Mouse (Mus musculus): ENCODE data around the gene Hrc. TPM values are rescaled to one million over a fixed set of nuclear protein-coding genes. Genes with fewer than 3 reads are reported as not detected.

Gene Hrc
- polyA plus RNA-seq, 1 experiment from 2014 or later: 6.5 TPM

DNA sequence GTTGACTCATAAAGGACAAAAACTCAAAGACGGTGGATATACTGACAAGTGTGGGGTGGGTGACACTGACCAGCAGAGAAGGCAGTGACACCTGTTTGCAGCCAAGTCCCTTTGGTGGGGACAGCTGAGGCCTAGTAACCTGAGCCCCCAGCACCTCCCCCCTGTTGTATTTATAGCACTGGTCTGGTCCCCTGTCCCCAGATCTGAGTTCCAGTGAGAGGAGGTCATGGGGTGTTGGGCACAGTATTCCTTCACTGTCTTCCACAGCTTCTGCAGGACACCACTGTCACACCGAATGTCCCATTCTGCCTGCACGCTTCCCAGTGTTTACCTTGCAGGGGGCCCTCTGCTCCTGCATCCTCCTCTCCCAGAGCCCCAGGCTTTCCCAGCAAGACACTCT is 485 bp upstream of the Hrc start:
- 0 out of 2 replicates have a peak, but pooled peaks cover 3% of the 10 kb centered on the region for H3K27me3 ChIP-seq
- WGBS: 38% methylated on average over 3 of the region's 3 CpGs
- H3K36me3 ChIP-seq: peaks cover 4% of the 10 kb centered on the region; the same call in 1 of the 2 replicates
- no peak overlapping the region for H3K4me2 ChIP-seq
- H3K9me3 ChIP-seq: no peaks in the 10 kb centered on the region
- H3K4me1 ChIP-seq: peaks cover 51% of the 10 kb centered on the region
- peak; percentile 31; the same call in 1 of the 2 replicates for ATAC-seq (ENCODE audit: insufficient number of reproducible peaks, low FRiP score, low TSS enrichment, low read depth)
- no peak overlapping the region for H3K4me3 ChIP-seq
- H3K27ac ChIP-seq: peak overlapping the region; percentile 59
- no peak overlapping the region for H3K9ac ChIP-seq

DNA sequence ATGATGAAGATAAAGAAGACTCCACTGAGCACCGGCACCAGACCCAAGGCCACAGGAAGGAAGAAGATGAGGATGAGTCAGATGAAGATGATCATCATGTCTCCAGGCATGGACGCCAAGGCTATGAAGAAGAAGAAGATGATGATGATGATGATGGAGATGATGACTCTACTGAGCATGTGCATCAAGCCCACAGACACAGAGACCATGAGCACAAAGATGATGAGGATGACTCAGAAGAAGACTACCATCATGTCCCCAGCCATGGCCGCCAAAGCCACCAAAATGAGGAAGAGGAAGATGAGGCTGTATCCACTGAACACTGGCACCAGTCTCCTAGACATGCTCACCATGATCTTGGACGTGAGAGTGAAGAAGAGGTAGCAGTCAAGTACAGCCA is 1.2 kb downstream of the Hrc start:
- H3K9ac ChIP-seq: no peak overlapping the region
- H3K27ac ChIP-seq: no peak overlapping the region
- H3K9me3 ChIP-seq: no peaks in the 10 kb centered on the region
- WGBS: 88% methylated on average over 4 of the region's 4 CpGs
- H3K27me3 ChIP-seq: 0 out of 2 replicates have a peak, but pooled peaks cover 3% of the 10 kb centered on the region
- H3K4me2 ChIP-seq: no peak overlapping the region
- H3K4me1 ChIP-seq: peaks cover 68% of the 10 kb centered on the region
- no peak overlapping the region for H3K4me3 ChIP-seq
- no peak for ATAC-seq (ENCODE audit: insufficient number of reproducible peaks, low FRiP score, low TSS enrichment, low read depth)
- peaks cover 4% of the 10 kb centered on the region; the same call in 1 of the 2 replicates for H3K36me3 ChIP-seq

DNA sequence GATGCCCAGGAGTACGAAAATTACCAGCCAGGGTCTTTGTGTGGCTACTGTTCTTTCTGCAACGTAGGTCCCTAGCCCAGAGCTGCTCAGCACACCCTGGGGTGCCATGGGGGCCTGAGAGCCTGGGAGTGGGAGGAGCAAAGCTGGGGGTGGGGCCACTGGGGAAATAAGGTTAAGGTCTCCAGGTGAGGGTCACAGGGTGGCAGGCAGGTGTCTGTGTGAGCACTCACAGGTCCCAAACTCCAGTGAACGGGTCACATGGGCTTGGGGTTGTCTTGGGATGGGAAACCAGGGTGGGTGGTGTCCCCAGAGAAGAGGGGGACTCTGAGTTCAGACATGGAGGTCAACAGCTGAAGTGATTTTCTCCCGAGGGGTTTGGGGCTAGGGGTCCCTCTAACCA is 2.4 kb downstream of the Hrc start:
- H3K9me3 ChIP-seq: no peaks in the 10 kb centered on the region
- no peaks in the 10 kb centered on the region for H3K36me3 ChIP-seq
- H3K4me2 ChIP-seq: peak overlapping the region; percentile 95; the same call in 1 of the 2 replicates
- peaks cover 65% of the 10 kb centered on the region for H3K4me1 ChIP-seq
- H3K27me3 ChIP-seq: 0 out of 2 replicates have a peak, but pooled peaks cover 3% of the 10 kb centered on the region
- no peak for ATAC-seq (ENCODE audit: insufficient number of reproducible peaks, low FRiP score, low TSS enrichment, low read depth)
- WGBS: 19% methylated on average over 4 of the region's 4 CpGs
- no peak overlapping the region for H3K9ac ChIP-seq
- H3K27ac ChIP-seq: no peak overlapping the region
- H3K4me3 ChIP-seq: peak overlapping the region; percentile 57; the same call in 1 of the 2 replicates

DNA sequence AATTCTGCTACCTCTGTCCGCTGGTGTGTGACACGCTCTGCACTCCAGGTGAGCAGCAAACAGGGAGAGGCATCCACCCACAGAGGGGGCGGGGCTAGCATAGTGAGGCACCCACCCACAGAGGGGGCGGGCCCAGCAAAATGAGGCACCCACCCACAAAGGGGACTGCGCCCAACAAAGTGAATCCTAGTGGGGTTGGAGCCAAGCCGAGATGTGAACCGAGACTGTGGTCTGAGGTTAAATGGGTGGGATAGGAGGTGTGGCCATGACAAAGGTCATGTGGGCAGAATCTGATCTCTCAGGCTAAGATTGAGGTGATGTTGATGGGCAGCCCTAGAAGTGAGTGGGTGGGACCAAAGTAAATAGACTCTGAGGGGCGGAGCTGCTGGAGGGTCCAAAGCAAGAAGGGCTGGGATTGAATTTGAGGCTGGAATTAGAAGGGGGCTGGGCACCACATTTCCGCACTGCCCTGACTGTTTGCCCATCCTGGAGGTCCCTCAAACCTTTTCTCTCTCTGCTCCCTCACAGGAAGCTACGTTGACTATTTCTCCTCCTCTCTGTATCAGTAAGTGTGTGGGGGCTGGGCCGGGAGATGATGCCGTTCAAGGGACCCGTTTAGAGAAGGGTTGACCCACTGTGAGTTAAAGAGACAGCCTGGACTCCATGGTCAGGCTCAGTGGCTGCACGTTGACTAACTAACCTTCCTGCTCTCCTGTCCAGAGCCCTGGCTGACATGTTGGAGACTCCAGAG is 3.2 kb downstream of the Hrc start:
- WGBS: 4% methylated on average over 14 of the region's 14 CpGs
- no peak for ATAC-seq (ENCODE audit: insufficient number of reproducible peaks, low FRiP score, low TSS enrichment, low read depth)
- H3K4me3 ChIP-seq: peak overlapping the region; percentile 57
- peak overlapping the region; percentile 95 for H3K4me2 ChIP-seq
- peaks cover 58% of the 10 kb centered on the region for H3K4me1 ChIP-seq
- H3K36me3 ChIP-seq: no peaks in the 10 kb centered on the region
- H3K9me3 ChIP-seq: no peaks in the 10 kb centered on the region
- 0 out of 2 replicates have a peak overlapping the region, but pooled peaks have one; percentile 10 for H3K9ac ChIP-seq
- H3K27me3 ChIP-seq: 0 out of 2 replicates have a peak, but pooled peaks cover 3% of the 10 kb centered on the region
- peak overlapping the region; percentile 60; the same call in 1 of the 2 replicates for H3K27ac ChIP-seq

DNA sequence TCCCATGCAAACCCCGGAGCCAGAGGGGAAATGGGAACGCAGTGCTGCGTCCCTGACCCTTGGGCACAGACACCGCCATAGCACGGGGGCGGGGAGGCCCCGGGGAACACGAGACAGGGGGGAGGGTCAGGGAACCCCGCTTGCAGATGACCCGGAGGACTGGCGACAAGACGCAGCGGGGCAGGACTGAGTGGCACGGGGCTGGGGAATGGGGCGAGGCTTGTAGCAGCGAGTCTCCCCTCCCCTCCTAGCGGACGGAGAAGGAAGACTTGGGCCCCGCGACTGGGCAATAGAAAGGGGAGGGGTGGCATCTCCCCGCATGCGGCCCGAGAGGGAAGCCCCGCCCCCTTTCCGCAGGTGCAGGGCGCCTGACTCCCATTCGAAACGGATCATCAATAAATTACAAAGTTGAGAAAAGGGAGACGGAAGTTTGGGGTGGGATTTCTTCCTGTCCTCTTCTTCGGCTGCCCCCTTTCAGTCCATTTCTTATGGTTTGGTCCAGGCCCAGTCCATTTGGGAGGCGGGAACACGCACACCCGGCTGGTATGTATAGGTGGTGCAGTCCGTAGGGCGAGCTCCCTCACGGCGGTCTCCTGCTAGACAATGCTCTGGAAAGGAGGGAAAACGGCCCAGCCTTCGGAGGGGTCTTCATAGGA is 4.4 kb downstream of the Hrc start:
- Histone ChIP-seq H3K4me3 (peak overlapping the region; percentile 57), H3K9me3 (no peaks in the 10 kb centered on the region), H3K4me1 (peaks cover 52% of the 10 kb centered on the region), H3K27ac (peak overlapping the region; percentile 60), H3K4me2 (peak overlapping the region; percentile 95), H3K9ac (peak overlapping the region; percentile 65), H3K36me3 (no peaks in the 10 kb centered on the region), H3K27me3 (0 out of 2 replicates have a peak, but pooled peaks cover 3% of the 10 kb centered on the region)
- WGBS: under 1% methylated on average over 38 of the region's 39 CpGs
- ATAC-seq (ENCODE audit: insufficient number of reproducible peaks, low FRiP score, low TSS enrichment, low read depth): peak; percentile 67

DNA sequence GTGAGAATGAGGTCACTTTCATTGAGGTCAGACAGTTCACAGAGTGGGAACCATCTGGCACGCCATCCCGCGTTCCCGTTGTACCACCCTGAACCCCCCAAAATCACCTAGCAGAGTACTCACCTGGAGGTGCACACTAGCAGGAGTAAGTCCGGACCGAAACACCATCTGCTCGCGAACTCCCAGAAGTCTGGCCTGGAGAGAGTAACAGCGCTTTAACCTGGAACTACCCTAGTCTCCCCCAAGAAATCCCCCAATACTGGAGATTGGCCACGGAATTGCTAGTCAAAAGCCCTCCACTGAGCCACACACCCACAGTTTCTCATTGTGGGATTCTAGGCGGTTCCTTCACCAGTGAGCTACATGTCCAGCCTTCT is 5.0 kb downstream of the Hrc start:
- H3K27ac ChIP-seq: 0 out of 2 replicates have a peak overlapping the region, but pooled peaks have one; percentile 38
- H3K4me2 ChIP-seq: peak overlapping the region; percentile 95
- no peak for ATAC-seq (ENCODE audit: insufficient number of reproducible peaks, low FRiP score, low TSS enrichment, low read depth)
- under 1% methylated on average over 11 of the region's 11 CpGs for WGBS
- H3K9ac ChIP-seq: 0 out of 2 replicates have a peak overlapping the region, but pooled peaks have one; percentile 65
- no peaks in the 10 kb centered on the region for H3K9me3 ChIP-seq
- peak overlapping the region; percentile 57 for H3K4me3 ChIP-seq
- H3K4me1 ChIP-seq: peaks cover 47% of the 10 kb centered on the region
- 0 out of 2 replicates have a peak, but pooled peaks cover 3% of the 10 kb centered on the region for H3K27me3 ChIP-seq
- no peaks in the 10 kb centered on the region for H3K36me3 ChIP-seq

DNA sequence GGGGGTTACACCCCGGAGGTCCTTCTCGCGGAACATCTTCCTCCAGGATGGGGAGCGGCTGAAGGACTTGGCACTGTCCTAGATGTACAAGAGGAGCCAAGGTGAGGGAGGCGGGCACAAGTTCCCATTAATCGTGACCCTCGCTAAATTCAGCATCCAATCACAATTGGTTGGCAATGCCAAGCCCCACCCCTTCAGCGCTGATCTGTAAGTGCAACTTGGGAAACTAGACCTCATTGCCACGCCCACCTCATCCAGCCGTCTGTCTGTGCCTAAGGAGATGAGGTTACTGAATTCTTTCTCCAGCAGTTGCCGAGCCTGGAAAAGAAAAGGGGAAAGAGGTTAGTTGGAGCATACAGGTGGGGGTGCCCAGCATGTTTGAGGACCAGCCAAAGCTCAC is 5.6 kb downstream of the Hrc start:
- 1% methylated on average over 11 of the region's 11 CpGs for WGBS
- H3K9ac ChIP-seq: no peak overlapping the region
- no peaks in the 10 kb centered on the region for H3K9me3 ChIP-seq
- H3K27ac ChIP-seq: peak overlapping the region; percentile 72
- H3K4me1 ChIP-seq: peaks cover 43% of the 10 kb centered on the region
- H3K4me3 ChIP-seq: peak overlapping the region; percentile 57
- no peaks in the 10 kb centered on the region for H3K36me3 ChIP-seq
- 0 out of 2 replicates have a peak, but pooled peaks cover 3% of the 10 kb centered on the region for H3K27me3 ChIP-seq
- H3K4me2 ChIP-seq: peak overlapping the region; percentile 95
- no peak for ATAC-seq (ENCODE audit: insufficient number of reproducible peaks, low FRiP score, low TSS enrichment, low read depth)

DNA sequence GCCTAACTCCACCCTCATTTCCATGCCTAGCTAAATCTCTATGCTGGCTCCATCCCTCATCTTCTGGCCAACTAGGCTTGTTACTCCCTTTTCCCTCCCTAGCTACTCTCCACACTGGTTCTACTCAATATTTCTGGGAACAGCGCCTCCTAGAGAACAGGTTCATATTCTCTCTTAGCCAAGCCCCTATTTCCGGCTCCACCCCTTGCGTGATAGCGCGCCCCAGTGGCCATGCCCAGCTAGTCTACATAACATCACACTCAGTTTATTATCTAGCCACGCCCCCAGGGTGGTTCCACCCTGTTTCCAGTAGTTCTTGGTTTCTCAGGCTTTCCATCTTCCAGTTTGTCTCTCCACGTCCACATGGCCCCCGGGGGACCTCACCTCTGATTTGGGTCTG is 6.2 kb downstream of the Hrc start:
- H3K36me3 ChIP-seq: no peaks in the 10 kb centered on the region
- H3K27ac ChIP-seq: peak overlapping the region; percentile 72
- peak overlapping the region; percentile 95 for H3K4me2 ChIP-seq
- peaks cover 43% of the 10 kb centered on the region for H3K4me1 ChIP-seq
- H3K27me3 ChIP-seq: 0 out of 2 replicates have a peak, but pooled peaks cover 3% of the 10 kb centered on the region
- H3K4me3 ChIP-seq: peak overlapping the region; percentile 57
- no peaks in the 10 kb centered on the region for H3K9me3 ChIP-seq
- no peak for ATAC-seq (ENCODE audit: insufficient number of reproducible peaks, low FRiP score, low TSS enrichment, low read depth)
- H3K9ac ChIP-seq: no peak overlapping the region
- WGBS: 4% methylated on average over 8 of the region's 8 CpGs

DNA sequence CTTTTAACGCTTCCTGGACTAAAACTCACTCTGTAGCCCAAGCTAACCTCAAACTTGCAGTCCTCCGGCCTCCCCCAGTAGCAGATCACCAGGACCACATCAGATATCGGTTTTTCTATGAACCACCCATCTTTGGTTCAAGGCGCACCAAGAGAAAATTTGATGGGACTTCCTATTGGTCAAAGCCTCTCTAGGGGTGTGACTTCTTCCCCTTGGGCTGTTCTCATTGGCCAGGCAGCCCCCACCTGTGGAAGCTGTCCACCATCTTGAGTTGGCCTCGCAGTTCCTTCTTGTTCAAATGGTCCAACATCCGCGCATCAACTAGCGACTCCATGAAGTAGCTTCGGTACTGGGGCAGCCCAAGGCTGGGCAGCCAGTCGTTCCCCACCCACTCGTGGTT is 7.0 kb downstream of the Hrc start:
- 89% methylated on average over 11 of the region's 11 CpGs for WGBS
- H3K9ac ChIP-seq: no peak overlapping the region
- no peaks in the 10 kb centered on the region for H3K9me3 ChIP-seq
- H3K27me3 ChIP-seq: 0 out of 2 replicates have a peak, but pooled peaks cover 3% of the 10 kb centered on the region
- H3K4me2 ChIP-seq: no peak overlapping the region
- H3K4me3 ChIP-seq: no peak overlapping the region
- ATAC-seq (ENCODE audit: insufficient number of reproducible peaks, low FRiP score, low TSS enrichment, low read depth): no peak
- H3K4me1 ChIP-seq: peaks cover 43% of the 10 kb centered on the region
- no peak overlapping the region for H3K27ac ChIP-seq
- H3K36me3 ChIP-seq: no peaks in the 10 kb centered on the region

DNA sequence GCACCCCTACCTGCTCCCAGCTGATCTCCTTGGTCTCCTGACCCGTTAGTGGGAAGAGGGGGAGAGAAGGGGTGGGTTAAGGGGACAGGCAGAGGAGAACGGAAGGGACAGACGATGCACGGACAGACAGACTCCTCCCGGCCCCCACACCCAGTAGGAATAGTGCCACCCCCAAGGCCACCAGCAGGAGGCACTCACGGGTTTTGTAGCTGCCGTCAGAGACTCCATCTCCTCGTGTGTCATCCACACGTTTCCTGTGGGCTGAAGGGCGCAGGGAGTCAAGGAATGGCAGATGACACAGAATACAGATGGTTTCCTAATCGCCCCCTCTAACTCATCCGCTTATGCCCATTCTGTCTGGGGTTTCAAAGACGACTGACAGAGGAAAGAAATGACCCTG is 8.5 kb downstream of the Hrc start:
- 30% methylated on average over 13 of the region's 13 CpGs for WGBS
- Histone ChIP-seq H3K27ac (no peak overlapping the region), H3K9ac (no peak overlapping the region)

DNA sequence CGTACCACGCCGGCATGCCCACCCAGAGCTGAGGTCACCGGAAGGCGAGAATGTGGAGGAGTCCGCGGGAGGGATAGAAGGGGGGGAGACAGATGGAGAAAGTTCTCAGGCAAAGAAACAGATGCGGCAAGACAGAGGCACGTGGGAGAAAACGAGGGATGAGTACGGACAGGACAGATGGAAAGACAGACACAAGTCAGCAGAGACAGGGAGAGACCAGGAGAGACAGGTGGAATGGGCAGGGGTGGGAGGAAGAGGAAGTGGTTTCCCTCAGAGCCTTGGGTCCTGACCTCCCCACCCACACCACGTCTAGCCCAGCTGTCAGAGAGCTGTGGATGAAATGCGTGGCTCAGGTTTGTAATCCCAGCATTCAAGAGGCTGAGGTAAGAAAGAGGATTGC is 11.8 kb downstream of the Hrc start:
- Histone ChIP-seq H3K9me3 (no peaks in the 10 kb centered on the region), H3K27me3 (no peaks in the 10 kb centered on the region), H3K4me1 (no peaks in the 10 kb centered on the region), H3K4me2 (no peak overlapping the region), H3K36me3 (no peaks in the 10 kb centered on the region), H3K4me3 (no peak overlapping the region), H3K27ac (no peak overlapping the region), H3K9ac (no peak overlapping the region)
- ATAC-seq (ENCODE audit: insufficient number of reproducible peaks, low FRiP score, low TSS enrichment, low read depth): no peak
- 77% methylated on average over 13 of the region's 13 CpGs for WGBS

More for the DNA sequence above, 8.5 kb downstream of the Hrc start:
- Histone ChIP-seq H3K27me3 (no peaks in the 10 kb centered on the region), H3K4me2 (no peak overlapping the region), H3K4me1 (peaks cover 31% of the 10 kb centered on the region), H3K4me3 (no peak overlapping the region), H3K9me3 (no peaks in the 10 kb centered on the region), H3K36me3 (no peaks in the 10 kb centered on the region)
- ATAC-seq (ENCODE audit: insufficient number of reproducible peaks, low FRiP score, low TSS enrichment, low read depth): no peak

DNA sequence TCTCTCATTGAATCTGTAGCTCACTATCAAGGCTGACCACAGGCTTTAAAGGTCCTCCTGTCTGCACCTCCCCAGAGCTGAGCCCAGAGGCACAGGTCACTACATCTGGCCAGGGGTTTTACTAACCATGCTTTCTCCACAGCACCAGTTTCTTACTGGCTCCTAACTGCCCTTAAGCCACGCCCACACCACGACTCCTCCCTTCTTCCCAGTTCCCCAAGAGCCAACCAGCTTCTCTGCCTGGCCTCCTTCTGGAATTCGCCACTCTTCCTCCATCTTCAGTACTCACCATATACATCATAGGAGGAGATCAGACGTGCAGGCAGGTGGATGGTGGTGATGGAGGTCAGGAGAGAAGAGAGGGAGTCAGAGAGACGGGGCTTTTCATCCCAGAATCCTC is 18.0 kb downstream of the Hrc start:
- H3K4me2 ChIP-seq: no peak overlapping the region
- no peak overlapping the region for H3K4me3 ChIP-seq
- H3K4me1 ChIP-seq: no peaks in the 10 kb centered on the region
- ATAC-seq (ENCODE audit: insufficient number of reproducible peaks, low FRiP score, low TSS enrichment, low read depth): no peak
- H3K36me3 ChIP-seq: peaks cover 15% of the 10 kb centered on the region; the same call in 1 of the 2 replicates
- H3K27me3 ChIP-seq: no peaks in the 10 kb centered on the region
- no peak overlapping the region for H3K27ac ChIP-seq
- WGBS: 14% methylated on average over 5 of the region's 5 CpGs
- H3K9me3 ChIP-seq: no peaks in the 10 kb centered on the region
- no peak overlapping the region for H3K9ac ChIP-seq

All from limb, embryonic 15.5 days (tissue).